Mouse (Mus musculus): ENCODE measurements around the gene Gm5737. TPM values are rescaled to one million over a fixed set of nuclear protein-coding genes. Genes with fewer than 3 reads are reported as not detected.

Gene Gm5737
- polyA plus RNA-seq, 1 experiment from 2014 or later = not detected

- H3K9me3 ChIP-seq (replicated peaks) = no peaks in the 10 kb centered on the region
- no peaks in the 10 kb centered on the region for H3K36me3 ChIP-seq
- ATAC-seq (ENCODE audit: low FRiP score) = no peak
- 4% methylated on average over 9 of the region's 9 CpGs for WGBS
- peaks cover 17% of the 10 kb centered on the region for H3K4me1 ChIP-seq
- peak overlapping the region; percentile 65 for H3K4me3 ChIP-seq
- peak overlapping the region; percentile 69 for H3K4me2 ChIP-seq (replicated peaks)
- H3K9ac ChIP-seq = peak overlapping the region; percentile 88; the same call in 1 of the 2 replicates
- H3K27me3 ChIP-seq = peaks cover 13% of the 10 kb centered on the region
- H3K27ac ChIP-seq = no peak overlapping the region
Observed at GRCm38 (mm10) chr7:120844689-120845088, 32.5 kb downstream of the Gm5737 start.

GRCm38 (mm10) chr7:120848831-120849512, 36.8 kb downstream of the Gm5737 start:
- H3K4me2 ChIP-seq (replicated peaks) = no peak overlapping the region
- H3K27ac ChIP-seq = no peak overlapping the region
- H3K4me3 ChIP-seq = no peak overlapping the region
- WGBS = 86% methylated on average over 3 of the region's 3 CpGs
- no peaks in the 10 kb centered on the region for H3K36me3 ChIP-seq
- H3K9ac ChIP-seq = no peak overlapping the region
- H3K4me1 ChIP-seq = peaks cover 18% of the 10 kb centered on the region
- no peak for ATAC-seq (ENCODE audit: low FRiP score)
- peaks cover 13% of the 10 kb centered on the region for H3K27me3 ChIP-seq
- H3K9me3 ChIP-seq (replicated peaks) = no peaks in the 10 kb centered on the region

- peaks cover 6% of the 10 kb centered on the region for H3K4me1 ChIP-seq
- no peak overlapping the region for H3K27ac ChIP-seq
- H3K4me3 ChIP-seq = no peak overlapping the region
- H3K27me3 ChIP-seq = peaks cover 5% of the 10 kb centered on the region
- H3K9ac ChIP-seq = no peak overlapping the region
- H3K4me2 ChIP-seq (replicated peaks) = no peak overlapping the region
- no peak for ATAC-seq (ENCODE audit: low FRiP score)
- WGBS = 96% methylated on average over 3 of the region's 3 CpGs
- no peaks in the 10 kb centered on the region for H3K9me3 ChIP-seq (replicated peaks)
- no peaks in the 10 kb centered on the region for H3K36me3 ChIP-seq
Observed at GRCm38 (mm10) chr7:120850165-120850564, 38.0 kb downstream of the Gm5737 start.

- Histone ChIP-seq H3K9me3 (replicated peaks) (no peaks in the 10 kb centered on the region), H3K4me1 (peaks cover 33% of the 10 kb centered on the region), H3K9ac (no peak overlapping the region), H3K27me3 (no peaks in the 10 kb centered on the region), H3K27ac (no peak overlapping the region), H3K36me3 (no peaks in the 10 kb centered on the region), H3K4me3 (no peak overlapping the region), H3K4me2 (replicated peaks) (no peak overlapping the region)
- 93% methylated on average over 11 of the region's 11 CpGs for WGBS
- no peak for ATAC-seq (ENCODE audit: low FRiP score)
Observed at GRCm38 (mm10) chr7:120859854-120860253, 47.7 kb downstream of the Gm5737 start.

- Histone ChIP-seq H3K4me2 (replicated peaks) (no peak overlapping the region), H3K4me1 (peaks cover 42% of the 10 kb centered on the region), H3K4me3 (no peak overlapping the region), H3K9me3 (replicated peaks) (no peaks in the 10 kb centered on the region), H3K27ac (no peak overlapping the region), H3K27me3 (no peaks in the 10 kb centered on the region), H3K9ac (no peak overlapping the region), H3K36me3 (no peaks in the 10 kb centered on the region)
- no peak for ATAC-seq (ENCODE audit: low FRiP score)
- 55% methylated on average over 10 of the region's 10 CpGs for WGBS
Observed at GRCm38 (mm10) chr7:120860799-120861487, 48.8 kb downstream of the Gm5737 start.

GRCm38 (mm10) chr7:120861488-120862047, 49.4 kb downstream of the Gm5737 start:
- no peak overlapping the region for H3K4me2 ChIP-seq (replicated peaks)
- no peaks in the 10 kb centered on the region for H3K36me3 ChIP-seq
- no peak for ATAC-seq (ENCODE audit: low FRiP score)
- H3K9me3 ChIP-seq (replicated peaks) = no peaks in the 10 kb centered on the region
- no peak overlapping the region for H3K4me3 ChIP-seq
- no peak overlapping the region for H3K27ac ChIP-seq
- no peak overlapping the region for H3K9ac ChIP-seq
- peaks cover 45% of the 10 kb centered on the region for H3K4me1 ChIP-seq
- 27% methylated on average over 2 of the region's 2 CpGs for WGBS
- H3K27me3 ChIP-seq = no peaks in the 10 kb centered on the region

GRCm38 (mm10) chr7:120862196-120862595, 50.0 kb downstream of the Gm5737 start:
- WGBS = 7% methylated on average over 3 of the region's 3 CpGs

GRCm38 (mm10) chr7:120862626-120863025, 50.5 kb downstream of the Gm5737 start:
- Histone ChIP-seq H3K36me3 (no peaks in the 10 kb centered on the region), H3K27ac (no peak overlapping the region), H3K4me2 (replicated peaks) (no peak overlapping the region), H3K4me1 (peaks cover 53% of the 10 kb centered on the region), H3K9me3 (replicated peaks) (no peaks in the 10 kb centered on the region), H3K9ac (no peak overlapping the region), H3K27me3 (no peaks in the 10 kb centered on the region), H3K4me3 (no peak overlapping the region)
- WGBS = 52% methylated on average over 7 of the region's 7 CpGs
- ATAC-seq (ENCODE audit: low FRiP score) = no peak

More at GRCm38 (mm10) chr7:120862196-120862595, 50.0 kb downstream of the Gm5737 start:
- peaks cover 51% of the 10 kb centered on the region for H3K4me1 ChIP-seq
- H3K27ac ChIP-seq = no peak overlapping the region
- no peaks in the 10 kb centered on the region for H3K9me3 ChIP-seq (replicated peaks)
- no peak overlapping the region for H3K4me2 ChIP-seq (replicated peaks)
- H3K9ac ChIP-seq = no peak overlapping the region
- H3K27me3 ChIP-seq = no peaks in the 10 kb centered on the region
- no peak overlapping the region for H3K4me3 ChIP-seq
- H3K36me3 ChIP-seq = no peaks in the 10 kb centered on the region
- no peak for ATAC-seq (ENCODE audit: low FRiP score)

GRCm38 (mm10) chr7:120863476-120863875, 51.3 kb downstream of the Gm5737 start:
- Histone ChIP-seq H3K4me2 (replicated peaks) (no peak overlapping the region), H3K4me1 (peaks cover 55% of the 10 kb centered on the region), H3K27ac (no peak overlapping the region), H3K36me3 (no peaks in the 10 kb centered on the region), H3K4me3 (no peak overlapping the region), H3K9ac (no peak overlapping the region), H3K9me3 (replicated peaks) (no peaks in the 10 kb centered on the region), H3K27me3 (no peaks in the 10 kb centered on the region)
- 42% methylated on average over 5 of the region's 5 CpGs for WGBS
- ATAC-seq (ENCODE audit: low FRiP score) = no peak

- H3K9ac ChIP-seq = no peak overlapping the region
- peak overlapping the region; percentile 15 for H3K4me2 ChIP-seq (replicated peaks)
- 2% methylated on average over 7 of the region's 7 CpGs for WGBS
- peaks cover 58% of the 10 kb centered on the region for H3K4me1 ChIP-seq
- peak overlapping the region; percentile 52; the same call in 1 of the 2 replicates for H3K27ac ChIP-seq
- ATAC-seq (ENCODE audit: low FRiP score) = peak; percentile 96
- no peaks in the 10 kb centered on the region for H3K27me3 ChIP-seq
- no peaks in the 10 kb centered on the region for H3K9me3 ChIP-seq (replicated peaks)
- no peak overlapping the region for H3K4me3 ChIP-seq
- H3K36me3 ChIP-seq = no peaks in the 10 kb centered on the region
Observed at GRCm38 (mm10) chr7:120865100-120865499, 52.9 kb downstream of the Gm5737 start.

GRCm38 (mm10) chr7:120865832-120866231, 53.7 kb downstream of the Gm5737 start:
- Histone ChIP-seq H3K9me3 (replicated peaks) (no peaks in the 10 kb centered on the region), H3K9ac (no peak overlapping the region), H3K4me1 (peaks cover 59% of the 10 kb centered on the region), H3K27ac (peak overlapping the region; percentile 64), H3K36me3 (no peaks in the 10 kb centered on the region), H3K27me3 (no peaks in the 10 kb centered on the region), H3K4me2 (replicated peaks) (no peak overlapping the region), H3K4me3 (no peak overlapping the region)
- WGBS = 41% methylated on average over 4 of the region's 4 CpGs
- ATAC-seq (ENCODE audit: low FRiP score) = no peak

GRCm38 (mm10) chr7:120866684-120867083, 54.5 kb downstream of the Gm5737 start:
- ATAC-seq (ENCODE audit: low FRiP score) = no peak
- H3K9me3 ChIP-seq (replicated peaks) = no peaks in the 10 kb centered on the region
- no peak overlapping the region for H3K4me3 ChIP-seq
- H3K27me3 ChIP-seq = no peaks in the 10 kb centered on the region
- no peak overlapping the region for H3K9ac ChIP-seq
- no peak overlapping the region for H3K27ac ChIP-seq
- peaks cover 54% of the 10 kb centered on the region for H3K4me1 ChIP-seq
- H3K4me2 ChIP-seq (replicated peaks) = no peak overlapping the region
- 76% methylated on average over 2 of the region's 2 CpGs for WGBS
- no peaks in the 10 kb centered on the region for H3K36me3 ChIP-seq
